Mouse (Mus musculus) spleen, postnatal 4 days (tissue): ENCODE results near the gene Dcaf1.

Experiments used
- DNase-seq, 2 experiments: peaks; one replicate each; pipeline ENCODE4 v3.0.0; 2022; ENCODE audit warnings: low spot score in 2 of 2

Dcaf1 gene

GRCm38 (mm10) chr9:106821618-106822380 is at the start of gene Dcaf1:
Gene Dcaf1, plus strand, starts transcription at chr9:106821874.
- DNase-seq, result peak; percentile 91 to 92

GRCm38 (mm10) chr9:106776116-106776515 is 45.6 kb upstream of the Dcaf1 start:
- no peak for DNase-seq

- DNase-seq, result no peak
These were observed 44.3 kb upstream of the Dcaf1 start for GRCm38 (mm10) chr9:106777423-106777822.

GRCm38 (mm10) chr9:106778319-106778718 is 43.4 kb upstream of the Dcaf1 start:
- no peak for DNase-seq

GRCm38 (mm10) chr9:106780086-106780485 is 41.6 kb upstream of the Dcaf1 start:
- DNase-seq, result no peak

GRCm38 (mm10) chr9:106783554-106783953 is 38.1 kb upstream of the Dcaf1 start:
- no peak for DNase-seq

GRCm38 (mm10) chr9:106785206-106785605 is 36.5 kb upstream of the Dcaf1 start:
- no peak for DNase-seq

GRCm38 (mm10) chr9:106787979-106788811 is 33.5 kb upstream of the Dcaf1 start:
- no peak for DNase-seq

- DNase-seq, result peak; percentile 85 to 95
These were observed 32.8 kb upstream of the Dcaf1 start, which contains the start of gene Rad54l2 for GRCm38 (mm10) chr9:106788812-106789321. Gene Rad54l2, minus strand, starts transcription at chr9:106789194.

GRCm38 (mm10) chr9:106789363-106789762 is 32.3 kb upstream of the Dcaf1 start:
- no peak for DNase-seq

- DNase-seq, result no peak
These were observed 30.8 kb upstream of the Dcaf1 start for GRCm38 (mm10) chr9:106790831-106791230.

GRCm38 (mm10) chr9:106806503-106806902 is 15.2 kb upstream of the Dcaf1 start:
- no peak for DNase-seq

- no peak for DNase-seq
These were observed 3.5 kb upstream of the Dcaf1 start for GRCm38 (mm10) chr9:106818191-106818590.

- DNase-seq, result no peak
These were observed 2.5 kb upstream of the Dcaf1 start for GRCm38 (mm10) chr9:106819201-106819600.

- no peak for DNase-seq
These were observed 540 bp upstream of the Dcaf1 start for GRCm38 (mm10) chr9:106821050-106821617.

GRCm38 (mm10) chr9:106822381-106823104 is 869 bp downstream of the Dcaf1 start:
- peak; percentile 89 to 92 for DNase-seq

- no peak for DNase-seq
These were observed 18.9 kb downstream of the Dcaf1 start for GRCm38 (mm10) chr9:106840569-106840968.

- DNase-seq, result no peak
These were observed 21.1 kb downstream of the Dcaf1 start for GRCm38 (mm10) chr9:106842800-106843199.

GRCm38 (mm10) chr9:106856664-106857063 is 35.0 kb downstream of the Dcaf1 start:
- DNase-seq, result no peak

GRCm38 (mm10) chr9:106858036-106858435 is 36.4 kb downstream of the Dcaf1 start:
- no peak for DNase-seq

GRCm38 (mm10) chr9:106874216-106874615 is 52.5 kb downstream of the Dcaf1 start:
- no peak for DNase-seq

- no peak for DNase-seq
These were observed 55.0 kb downstream of the Dcaf1 start for GRCm38 (mm10) chr9:106876666-106877065.
